Mouse (Mus musculus) frontal cortex, postnatal 10 days (tissue): ENCODE results near the gene Macrod2.
A peak's percentile ranks its signal among the peaks of the same experiment; 100 is the strongest.

Experiments used
- DNase-seq, 2 experiments: peaks; one replicate each; pipeline ENCODE4 v3.0.0; 2022; ENCODE audit warnings: low spot score in 2 of 2, mixed read lengths in 1 of 2

The Macrod2 gene

DNA sequence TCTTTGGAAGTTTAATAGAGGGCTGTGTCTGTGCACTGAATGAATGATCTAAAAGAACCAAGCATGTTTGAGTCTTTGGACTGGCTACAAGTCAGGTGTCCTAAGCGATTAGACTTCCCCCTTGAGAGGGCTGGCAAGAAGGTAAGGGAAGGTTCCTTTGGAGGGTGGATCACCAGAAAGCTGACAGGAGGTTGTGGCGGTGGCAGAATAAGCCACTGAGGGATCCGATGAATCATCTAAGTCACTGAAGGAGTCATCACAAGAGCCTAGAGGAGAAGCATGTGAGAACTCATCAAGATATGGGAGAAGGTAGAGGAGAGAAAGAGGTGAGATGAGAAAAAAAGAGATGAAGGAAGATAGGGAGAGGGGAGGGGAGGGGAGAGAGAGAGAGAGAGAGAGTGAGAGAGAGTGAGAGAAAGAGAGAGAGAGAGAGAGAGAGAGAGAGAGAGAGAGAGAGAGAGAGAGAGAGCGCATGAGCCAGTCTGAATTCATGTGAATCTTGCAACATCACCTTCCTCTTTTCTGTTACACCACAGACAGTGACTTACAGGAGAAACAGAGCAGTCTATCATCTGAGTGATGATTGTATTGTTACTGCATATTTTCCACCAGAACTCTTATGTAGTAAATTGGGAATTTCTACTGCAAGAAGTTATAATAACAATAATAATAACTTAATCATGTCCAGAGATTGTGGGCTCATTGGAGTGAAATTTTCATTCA lies 398.9 kb downstream of the Macrod2 start:
- no peak for DNase-seq

DNA sequence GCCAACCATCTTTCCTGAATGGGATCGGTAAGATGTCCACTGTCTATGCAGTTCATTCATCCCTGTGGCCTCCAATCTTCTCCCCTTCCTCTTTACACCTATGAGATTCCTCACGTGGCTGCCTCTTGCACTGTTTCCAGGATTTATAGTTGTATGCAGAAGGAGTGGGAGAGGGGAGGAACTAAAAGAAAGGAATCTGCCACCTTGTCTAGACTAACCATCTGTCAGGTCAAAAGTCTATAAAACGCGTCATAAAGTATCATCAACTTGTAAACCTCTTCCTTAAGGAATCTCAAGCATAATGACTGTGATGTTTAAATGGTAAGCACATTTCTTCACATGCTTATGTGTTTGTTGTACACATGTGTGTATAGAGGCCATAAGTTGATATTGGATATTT lies 416.6 kb downstream of the Macrod2 start:
- no peak for DNase-seq

DNA sequence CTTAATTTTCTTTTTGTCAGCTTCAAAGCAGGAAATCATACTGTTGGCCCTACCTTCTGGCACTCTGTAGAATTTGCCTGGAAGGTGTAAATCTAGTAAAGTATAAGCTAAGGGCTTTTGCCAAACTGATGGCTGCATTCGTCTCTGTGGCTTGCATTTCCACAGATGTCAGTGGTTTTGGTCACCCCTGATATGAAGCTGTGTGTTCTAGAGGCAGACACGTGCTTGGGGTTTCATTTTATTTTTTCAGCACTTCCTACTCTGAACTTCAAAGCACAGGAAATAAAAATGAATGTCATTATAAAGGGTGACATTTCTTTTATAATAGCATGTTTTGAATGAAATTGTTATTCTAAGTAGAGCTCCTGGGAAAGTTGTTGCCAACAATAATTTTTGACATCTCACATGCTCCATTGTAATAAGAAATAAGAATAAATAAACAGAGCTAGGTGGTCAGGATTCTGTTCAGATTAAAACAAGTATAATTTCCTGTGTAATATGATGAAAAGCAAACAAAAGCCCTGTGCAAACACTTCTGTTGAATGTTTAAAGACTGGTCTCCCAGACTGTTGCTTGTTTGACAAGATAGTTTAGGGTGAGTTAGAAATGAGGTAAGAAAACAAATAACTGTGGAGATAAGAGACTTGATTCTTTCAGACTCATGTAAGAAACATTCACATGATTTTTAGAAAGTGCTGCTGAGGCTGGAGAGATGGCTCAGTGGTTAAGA lies 424.4 kb downstream of the Macrod2 start:
- DNase-seq, result no peak

DNA sequence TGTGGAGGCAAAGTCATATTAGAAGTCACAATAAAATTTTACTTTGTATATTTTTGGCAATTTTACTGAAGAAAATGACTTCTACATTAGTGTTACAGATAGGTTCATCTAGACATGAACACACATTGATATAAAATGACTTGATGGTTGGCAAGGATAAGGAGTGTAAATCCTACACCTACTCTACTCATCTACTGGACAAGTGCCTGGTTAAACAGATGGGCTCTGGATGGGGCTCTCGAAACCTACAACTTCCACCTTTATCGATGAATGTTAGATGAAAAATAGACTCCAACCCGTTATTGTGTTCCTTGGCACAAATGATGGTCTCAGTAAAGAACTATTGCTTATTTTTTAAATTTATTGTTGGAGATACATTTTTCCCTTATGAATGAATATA lies 427.3 kb downstream of the Macrod2 start:
- DNase-seq, result no peak

DNA sequence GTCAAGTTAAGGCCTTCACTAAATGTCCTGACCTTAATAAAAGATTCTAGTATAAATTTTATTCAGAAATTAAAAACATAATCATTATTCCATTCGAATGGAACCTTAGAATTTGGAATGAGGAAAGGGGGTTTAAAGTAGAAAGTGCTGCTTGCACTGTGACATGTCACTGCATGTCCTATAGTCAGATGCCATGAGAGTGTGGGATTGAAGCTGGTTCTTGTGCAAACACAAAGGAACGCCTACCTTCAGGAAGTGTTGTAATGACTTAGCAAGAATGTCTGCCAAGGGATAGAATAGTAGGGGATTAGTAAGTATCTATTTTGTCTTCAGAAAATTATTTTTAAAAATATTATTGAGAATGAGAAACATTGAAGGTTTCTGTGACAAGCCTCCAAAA lies 431.1 kb downstream of the Macrod2 start:
- no peak for DNase-seq

DNA sequence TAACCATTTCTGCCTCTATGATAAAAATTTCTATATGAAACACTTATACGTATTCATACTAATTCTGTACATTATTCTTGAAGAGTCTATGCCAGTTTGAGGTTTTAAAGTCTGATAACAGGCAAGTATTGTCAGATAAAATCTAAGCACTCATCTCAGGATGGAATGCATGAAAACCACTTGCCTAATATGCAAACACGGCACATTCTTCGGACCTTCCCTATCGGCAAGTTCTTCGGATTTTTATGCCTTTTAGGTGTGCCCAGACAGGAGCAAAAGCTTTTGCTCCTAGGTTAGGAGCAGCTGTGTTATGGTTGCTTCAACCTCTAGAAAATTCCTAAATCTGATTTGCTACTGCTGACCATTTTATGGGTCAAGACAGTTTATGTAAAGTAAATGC lies 433.8 kb downstream of the Macrod2 start:
- DNase-seq, result no peak

DNA sequence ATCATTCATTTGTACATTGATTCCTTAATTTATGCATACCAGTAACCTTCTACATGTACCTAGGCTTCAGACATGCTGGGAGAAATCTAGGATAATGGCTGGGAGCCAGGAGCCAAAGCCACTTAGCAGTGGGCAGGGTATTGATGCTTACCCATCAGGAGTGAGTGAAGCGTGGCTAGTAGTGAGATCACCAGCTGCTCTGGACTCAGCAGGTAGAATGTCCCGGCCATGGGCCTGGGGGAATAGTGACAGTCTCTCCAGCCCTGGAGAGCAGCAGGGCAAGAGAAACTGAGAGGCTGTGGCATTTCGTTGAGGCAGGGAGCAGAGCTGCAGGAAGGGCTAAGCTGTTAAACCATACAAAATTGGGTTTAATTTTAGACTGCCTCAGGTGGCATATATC lies 435.0 kb downstream of the Macrod2 start:
- no peak for DNase-seq

DNA sequence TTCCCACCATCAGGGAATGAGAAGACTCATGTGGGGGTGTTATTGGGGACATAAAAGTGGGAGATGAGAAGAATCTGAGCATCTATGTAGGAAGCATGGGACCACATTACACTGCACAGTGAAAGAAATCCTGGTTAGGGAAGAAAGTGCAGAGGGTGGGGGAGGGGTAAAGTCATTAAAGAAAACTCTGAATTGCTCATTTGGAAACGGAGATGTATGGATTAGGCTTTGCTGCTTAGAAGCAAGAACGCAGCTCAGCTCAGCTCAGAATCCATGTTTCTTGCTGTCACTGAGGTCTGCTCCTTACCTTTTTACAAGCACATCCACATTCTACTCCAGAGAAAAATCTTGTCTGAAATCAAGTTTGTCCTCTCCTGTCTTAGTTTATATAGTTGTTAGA lies 444.3 kb downstream of the Macrod2 start:
- DNase-seq, result no peak

DNA sequence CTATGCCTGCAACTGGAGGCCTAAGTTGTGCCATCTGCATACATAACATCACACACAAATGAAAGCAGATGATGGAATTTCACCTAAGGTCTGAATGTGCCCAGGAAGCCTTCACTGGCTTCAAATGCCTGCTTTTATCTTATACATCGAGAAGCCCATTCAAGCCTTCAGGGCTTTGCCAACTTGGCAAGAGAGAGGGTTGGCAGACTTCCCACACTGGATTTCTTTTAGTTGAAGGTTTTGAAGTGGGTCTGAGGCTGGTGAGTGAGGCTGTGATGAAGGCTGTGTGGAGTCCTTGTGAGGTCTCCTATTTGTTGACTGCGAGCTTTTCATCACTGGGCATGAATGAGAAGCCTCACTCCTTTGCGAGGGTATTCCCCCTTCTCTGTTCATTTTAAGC lies 444.8 kb downstream of the Macrod2 start:
- DNase-seq, result peak; percentile 20 to 59

DNA sequence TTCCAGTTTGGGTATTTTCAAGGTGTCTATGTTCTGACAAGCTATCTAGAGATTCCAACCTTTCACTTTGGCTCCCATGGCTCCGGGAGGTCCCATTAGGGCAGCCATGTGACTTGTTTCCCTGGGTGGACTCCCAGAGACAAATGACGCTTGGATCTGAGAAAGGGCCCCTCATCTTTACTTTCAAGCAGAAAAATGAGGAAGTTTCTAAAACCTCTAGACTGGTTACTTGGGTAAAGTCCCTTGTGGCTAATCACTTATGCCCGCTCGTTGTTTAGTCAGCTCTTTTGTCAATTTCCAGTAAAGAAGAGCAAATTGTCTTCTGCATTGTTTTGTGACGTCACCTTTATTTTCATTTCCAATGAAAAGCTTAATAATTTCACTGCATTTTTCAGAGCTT lies 448.9 kb downstream of the Macrod2 start:
- no peak for DNase-seq

DNA sequence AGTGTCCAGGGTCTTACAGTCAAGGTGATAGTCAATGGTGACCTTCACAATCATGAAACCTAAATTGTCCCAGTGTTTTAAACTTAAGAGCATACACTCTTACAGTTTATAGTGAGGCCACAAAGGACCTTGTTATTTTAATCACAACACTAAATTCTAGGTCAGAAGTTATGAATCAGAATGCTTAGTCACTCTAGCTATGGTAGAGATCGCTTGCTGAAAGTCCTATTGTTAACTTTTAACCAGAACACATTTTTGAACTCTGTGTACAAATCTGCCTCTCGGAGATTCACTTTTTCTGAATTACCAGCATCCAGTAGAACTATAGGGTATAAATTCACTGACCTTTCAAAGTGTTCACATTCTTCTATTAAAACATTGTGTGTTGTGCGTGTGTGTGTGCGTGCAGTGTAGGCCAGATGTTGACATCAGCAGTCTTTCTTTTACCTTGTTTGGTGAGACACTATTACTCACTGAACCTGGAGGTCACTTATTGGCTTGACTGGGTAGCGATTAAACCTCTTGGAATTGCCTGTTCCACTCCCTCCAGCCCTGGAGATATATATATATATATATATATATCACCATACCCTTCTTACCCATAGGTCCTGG lies 452.8 kb downstream of the Macrod2 start:
- DNase-seq, result no peak

DNA sequence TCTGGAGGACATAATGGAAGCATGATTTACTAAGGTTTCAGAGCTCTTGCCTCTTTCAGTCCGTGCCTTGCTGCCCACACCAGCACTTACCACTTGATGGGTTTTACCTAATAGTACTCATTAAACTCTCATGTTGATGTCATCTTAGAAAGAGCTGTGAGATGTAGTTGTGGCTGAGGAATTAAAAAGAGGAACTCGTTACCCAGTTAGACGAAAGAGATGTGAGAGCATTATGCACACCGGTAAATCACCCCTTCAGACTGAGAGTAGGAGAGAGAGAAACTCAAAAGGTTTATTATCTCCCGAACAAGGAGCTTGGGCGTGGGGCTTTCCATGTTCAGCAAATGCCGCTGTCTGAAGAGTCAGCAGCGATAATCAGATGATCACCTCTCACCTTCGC lies 458.4 kb downstream of the Macrod2 start:
- DNase-seq, result no peak

DNA sequence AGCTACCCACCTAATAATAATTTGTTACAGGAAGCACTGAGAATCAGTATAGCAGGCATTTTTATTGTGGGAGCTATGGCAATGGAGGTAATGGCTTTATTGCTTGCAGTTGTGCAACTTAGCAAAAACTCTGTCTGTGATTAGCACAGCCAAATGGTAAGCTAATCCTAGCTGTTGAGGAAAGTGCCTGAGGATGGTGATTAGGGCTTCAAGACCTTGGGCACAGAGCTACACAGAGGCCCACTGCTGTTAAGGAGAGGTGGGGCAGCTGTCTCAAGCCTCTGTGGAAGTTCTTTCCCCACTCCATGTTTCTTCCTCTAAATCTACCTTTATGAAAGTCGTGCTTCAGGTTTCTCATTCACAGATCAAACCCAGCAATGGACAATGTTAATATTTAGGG lies 466.2 kb downstream of the Macrod2 start:
- no peak for DNase-seq

DNA sequence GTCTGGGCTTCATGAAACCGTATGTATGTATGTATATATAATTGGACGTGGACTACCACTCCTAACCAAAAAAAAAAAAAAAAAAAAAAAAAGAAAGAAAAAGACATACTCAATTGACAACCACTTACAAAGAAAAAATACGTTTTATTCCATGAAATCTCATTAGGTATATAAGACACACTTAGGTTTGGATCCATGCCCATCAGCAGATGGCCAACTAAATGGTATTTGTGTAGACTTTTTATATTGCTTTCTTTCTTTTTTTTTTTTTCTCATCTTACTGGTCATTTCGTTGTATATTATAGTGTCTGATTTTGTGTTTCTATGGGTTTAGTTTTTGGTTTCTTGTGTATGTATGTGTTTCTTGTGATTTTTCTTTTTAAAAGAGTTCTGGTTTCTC lies 467.6 kb downstream of the Macrod2 start:
- no peak for DNase-seq

DNA sequence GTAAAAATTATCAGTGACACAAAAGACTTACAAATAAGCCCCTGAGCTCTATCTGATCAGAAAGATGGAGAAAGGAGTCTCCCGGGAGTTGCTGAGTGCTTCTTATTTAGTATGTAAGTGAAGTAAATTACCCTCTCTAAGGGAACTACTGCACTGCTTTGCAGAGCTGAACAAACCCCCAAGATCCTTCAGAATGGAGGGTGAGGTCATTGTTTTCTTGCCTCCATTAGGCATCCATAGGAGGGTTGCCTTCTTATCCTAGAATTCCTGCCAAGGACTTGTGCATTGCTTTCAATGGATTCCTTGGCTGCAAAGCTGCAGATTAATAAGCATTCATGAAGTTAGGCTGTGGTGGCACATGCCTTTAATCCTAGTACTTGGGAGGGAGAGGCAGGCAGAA lies 470.5 kb downstream of the Macrod2 start:
- no peak for DNase-seq

DNA sequence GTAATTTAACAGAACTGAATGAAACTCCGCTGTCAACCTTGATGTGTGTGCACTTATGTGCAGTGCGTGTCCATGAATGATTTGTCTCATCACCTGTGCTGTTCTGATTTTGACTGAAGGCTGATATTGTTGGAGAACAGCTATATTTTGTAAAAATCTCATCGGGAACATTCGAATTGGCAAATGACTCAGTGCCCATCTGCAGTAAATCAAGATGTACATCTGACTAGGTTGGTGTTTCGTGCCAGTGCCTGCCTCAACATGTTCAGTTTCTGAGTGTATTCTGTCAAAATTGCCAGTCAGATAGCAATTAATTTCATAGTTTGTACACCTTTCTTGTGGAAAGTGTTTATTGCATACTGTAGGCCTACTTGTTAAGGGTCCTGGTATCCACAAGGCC lies 472.0 kb downstream of the Macrod2 start:
- DNase-seq, result no peak

DNA sequence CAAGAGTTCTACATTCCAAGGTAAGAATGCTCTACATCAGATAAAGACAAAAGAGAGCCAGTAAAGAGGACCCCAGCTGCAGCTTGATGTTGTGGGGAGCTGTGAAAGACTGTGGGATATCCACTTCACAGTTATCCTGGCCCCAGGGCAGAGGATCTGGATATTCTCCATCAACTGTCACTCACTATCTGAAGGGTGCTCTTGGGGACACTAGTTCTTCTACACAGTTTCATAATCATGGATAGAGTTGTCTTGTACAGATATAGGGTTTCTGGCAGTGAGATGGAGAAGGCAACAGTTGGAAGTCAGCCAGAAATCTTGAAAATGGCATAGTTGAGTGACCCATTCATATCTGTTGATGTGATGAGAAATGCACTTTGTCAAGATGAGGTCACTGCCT lies 490.1 kb downstream of the Macrod2 start:
- DNase-seq, result no peak

DNA sequence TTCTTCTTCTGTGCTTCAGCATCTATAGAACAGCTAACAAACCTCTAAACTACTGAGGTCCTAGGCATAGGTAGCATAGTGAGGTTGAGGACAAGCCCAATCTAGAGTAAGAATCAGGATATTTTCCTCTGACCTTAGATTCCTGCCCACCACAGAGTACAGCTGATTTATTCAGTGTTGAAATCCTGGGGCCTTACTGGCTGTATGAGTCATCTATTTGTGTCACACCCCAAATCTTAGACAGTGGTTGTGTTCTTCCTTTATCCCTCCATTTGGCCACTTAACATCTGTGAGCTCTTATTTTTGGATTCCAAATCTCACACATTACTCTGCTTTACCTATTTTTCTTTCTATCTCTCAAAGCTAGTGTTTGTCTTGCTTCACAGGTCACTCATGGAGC lies 495.6 kb downstream of the Macrod2 start:
- DNase-seq, result no peak

DNA sequence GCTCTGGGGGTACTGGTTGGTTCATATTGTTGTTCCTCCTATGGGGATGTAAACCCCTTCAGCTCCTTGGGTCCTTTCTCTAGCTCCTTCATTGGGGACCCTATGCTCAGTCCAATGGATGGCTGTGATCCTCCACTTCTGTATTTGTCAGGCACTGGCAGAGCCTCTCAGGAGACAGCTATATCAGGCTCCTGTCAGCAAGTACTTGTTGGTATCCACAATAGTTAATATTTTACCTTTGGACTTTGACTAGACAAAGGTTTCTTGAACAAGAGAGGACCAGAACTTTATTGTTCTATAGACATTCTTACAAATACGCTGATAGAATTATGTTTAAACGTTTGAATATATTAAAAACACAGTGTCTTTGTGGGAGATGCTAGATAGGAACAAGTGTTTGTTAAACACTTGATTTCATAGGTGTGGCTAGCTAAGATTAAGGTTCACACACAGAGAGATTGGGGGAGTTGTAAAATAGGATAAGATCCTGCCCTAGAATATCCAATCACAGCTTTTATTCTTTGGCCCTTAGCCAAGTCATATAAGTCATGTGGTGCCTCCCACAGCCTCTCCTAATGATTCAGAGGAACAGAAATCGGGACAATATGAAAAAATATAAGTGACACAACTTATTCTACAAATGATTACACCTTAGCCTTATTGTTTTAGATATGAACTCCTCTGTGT lies 501.4 kb downstream of the Macrod2 start:
- no peak for DNase-seq

DNA sequence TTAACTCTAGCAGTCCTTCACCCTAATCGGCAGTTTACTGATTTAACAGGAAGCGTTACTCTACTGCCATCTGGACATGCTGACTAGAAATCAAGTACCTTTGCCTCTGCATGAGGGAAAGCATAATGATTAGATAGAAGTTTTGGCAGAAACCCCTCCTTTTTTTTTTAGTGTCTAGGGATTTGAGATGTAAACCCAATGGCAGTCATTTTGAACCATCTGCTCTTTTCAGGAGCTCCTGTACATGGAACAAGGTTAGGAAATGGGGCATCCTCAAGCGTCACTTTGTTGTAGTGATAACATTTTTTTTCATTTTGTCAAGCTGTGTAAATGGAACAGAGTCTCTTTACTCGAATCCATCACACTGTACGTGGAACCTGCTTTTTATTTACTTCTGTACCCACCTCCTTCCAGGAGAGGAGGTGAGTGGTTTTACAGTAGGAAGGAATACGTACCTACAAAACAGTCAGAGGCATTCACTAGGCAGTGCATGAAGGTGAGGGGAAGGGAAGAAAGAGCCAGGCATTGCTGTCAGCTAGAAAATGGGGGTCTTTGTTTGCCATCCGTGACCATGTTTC lies 503.4 kb downstream of the Macrod2 start:
- DNase-seq, result no peak

DNA sequence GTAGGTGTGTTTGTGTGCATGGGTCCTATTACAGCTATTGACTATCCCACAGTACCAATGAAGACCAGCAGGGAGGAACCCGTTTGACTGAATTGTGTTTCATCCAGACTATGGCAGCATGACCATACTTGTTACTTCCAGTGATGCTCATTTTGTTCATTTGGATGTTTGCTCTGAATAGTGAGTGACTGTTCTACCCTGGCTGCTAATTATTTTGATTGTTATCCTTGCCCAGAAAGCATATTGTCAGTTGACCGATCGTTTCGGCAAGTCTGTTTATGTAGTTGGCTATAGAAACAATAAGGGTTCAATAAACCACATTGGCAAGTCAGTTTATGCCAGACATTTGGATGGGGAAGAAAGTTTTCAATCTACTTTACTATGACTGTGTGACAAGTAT lies 510.2 kb downstream of the Macrod2 start:
- no peak for DNase-seq

DNA sequence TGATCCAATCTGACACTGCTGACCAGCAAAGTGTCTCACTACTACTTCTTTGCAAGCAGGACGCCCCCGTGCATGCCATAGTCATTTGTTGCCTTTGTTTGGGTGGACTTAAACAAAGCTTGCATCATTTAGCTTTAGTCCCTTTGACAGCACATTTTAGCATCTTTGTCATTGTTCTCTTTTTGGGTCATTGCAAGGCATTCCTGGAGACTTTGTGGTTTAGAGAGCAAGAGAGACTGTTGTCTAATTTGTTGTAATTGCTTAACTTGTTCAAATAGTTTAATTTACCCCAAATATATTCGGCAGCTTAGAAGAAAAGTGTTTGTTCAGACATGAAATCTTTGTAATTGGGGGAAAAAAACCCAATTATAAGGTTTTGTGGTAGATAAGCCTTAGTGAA lies 511.0 kb downstream of the Macrod2 start:
- no peak for DNase-seq
